Mouse (Mus musculus): ENCODE measurements around the gene Slc7a1.

The Slc7a1 gene

DNA sequence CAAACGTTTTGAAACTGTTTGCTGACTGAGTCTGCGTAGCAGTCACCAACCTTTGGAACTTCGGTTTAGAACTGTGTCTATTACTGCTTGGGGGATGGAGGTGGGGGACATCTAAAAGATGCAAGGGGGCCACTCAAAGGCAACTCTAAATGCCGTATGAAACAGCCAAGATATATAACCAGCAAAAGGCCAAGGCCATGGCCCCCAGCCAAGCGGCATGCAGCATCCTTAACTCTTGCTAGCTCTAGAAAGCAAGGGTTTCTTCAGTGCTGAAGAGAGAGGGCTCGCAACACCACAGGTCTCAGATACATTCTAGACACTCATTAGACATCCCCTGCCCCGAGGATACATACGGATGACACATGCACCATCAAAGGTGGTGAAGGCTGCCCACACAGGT, 6.4 kb downstream of the Slc7a1 start:
- in situ Hi-C loops (cut with MboI, MseI) = loop anchor here (10.0 kb wide), 3 partner anchors 151 to 1241 kb away; partner anchors contain the start of gene Hsph1

DNA sequence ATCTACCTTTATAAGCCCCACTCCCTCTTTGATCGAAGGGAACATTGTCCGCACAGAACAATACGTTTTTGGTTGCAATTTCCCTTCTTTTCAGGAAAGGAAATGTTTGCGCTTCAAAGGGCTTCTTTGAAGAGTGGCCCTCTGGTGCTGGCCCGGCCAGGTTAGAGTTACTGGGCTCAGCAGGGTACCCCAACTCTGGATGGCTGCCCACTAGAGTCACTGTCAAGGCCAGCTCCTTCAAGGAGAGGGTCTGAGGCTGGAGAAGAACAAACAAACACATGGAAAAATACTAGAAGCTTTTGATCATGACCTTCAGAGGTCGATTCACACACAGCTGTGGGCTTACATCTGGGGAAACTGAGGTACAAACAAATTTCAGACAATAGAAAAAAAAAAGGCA, 6.9 kb downstream of the Slc7a1 start:
- in situ Hi-C loops (cut with MboI, MseI) = loop anchor here (10.0 kb wide), 3 partner anchors 152 to 1242 kb away; partner anchors contain the start of gene Hsph1

GRCm38 (mm10) chr5:148389007-148389970, 10.4 kb downstream of the Slc7a1 start:
- in situ Hi-C loops (cut with MboI, MseI) = no loop called here

DNA sequence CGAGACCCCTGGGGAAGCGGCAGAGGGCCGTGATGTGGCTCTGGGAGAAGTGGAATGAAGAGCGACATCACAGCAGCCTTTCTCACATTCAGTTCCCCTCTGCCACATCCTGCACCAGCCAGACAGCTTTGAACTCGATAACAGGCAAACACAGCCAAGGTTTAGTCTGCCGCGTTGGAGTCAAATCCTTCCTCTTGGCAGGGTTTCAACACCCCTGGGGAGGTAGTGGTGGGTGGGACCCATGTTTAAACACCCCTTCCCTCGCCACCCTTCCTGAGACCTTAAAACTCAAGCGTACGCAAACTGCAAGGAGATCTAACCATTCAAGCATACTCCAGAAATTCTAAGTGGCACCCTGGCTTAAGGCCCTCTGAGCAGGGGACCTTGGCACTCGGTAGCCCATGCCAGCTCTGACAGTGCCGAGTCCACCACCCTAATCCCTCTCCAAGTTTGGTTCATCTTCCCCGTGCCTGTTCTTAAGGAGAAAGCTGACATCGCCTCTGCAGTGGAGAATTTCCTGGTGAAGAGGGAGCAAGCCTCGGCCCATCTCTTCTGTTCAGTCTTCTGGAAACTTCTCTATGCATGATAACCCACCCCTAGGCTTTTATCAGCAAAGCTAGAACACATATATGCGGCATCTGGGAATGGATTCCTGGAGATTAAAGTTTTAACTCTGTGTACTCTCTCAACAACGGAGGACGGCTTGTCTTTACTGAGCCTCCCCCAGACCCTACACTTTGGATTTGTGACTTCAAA, 11.3 kb downstream of the Slc7a1 start:
- in situ Hi-C loops (cut with MboI, MseI) = no loop called here

GRCm38 (mm10) chr5:148387820-148388219, 11.9 kb downstream of the Slc7a1 start:
- in situ Hi-C loops (cut with MboI, MseI) = no loop called here

DNA sequence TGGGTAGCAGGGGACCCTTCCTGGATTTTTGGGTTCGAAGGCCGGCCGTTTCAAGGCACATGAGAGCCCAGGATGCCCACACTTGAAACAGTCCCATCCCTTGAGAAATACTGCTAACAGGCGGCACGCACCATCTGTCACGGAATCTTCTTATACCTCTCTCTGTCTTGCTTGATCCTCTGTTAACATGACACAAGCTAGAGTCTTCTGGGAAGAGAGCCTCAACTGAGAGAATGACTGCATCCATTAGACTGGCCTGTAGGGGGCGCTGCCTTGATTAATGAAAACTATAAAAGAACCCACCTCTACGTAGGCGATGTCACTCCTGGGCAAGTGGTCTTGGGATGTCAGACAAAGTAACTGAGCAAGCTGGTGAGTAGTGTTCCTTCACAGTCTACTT, 13.2 kb downstream of the Slc7a1 start:
- in situ Hi-C loops (cut with MboI, MseI) = no loop called here

DNA sequence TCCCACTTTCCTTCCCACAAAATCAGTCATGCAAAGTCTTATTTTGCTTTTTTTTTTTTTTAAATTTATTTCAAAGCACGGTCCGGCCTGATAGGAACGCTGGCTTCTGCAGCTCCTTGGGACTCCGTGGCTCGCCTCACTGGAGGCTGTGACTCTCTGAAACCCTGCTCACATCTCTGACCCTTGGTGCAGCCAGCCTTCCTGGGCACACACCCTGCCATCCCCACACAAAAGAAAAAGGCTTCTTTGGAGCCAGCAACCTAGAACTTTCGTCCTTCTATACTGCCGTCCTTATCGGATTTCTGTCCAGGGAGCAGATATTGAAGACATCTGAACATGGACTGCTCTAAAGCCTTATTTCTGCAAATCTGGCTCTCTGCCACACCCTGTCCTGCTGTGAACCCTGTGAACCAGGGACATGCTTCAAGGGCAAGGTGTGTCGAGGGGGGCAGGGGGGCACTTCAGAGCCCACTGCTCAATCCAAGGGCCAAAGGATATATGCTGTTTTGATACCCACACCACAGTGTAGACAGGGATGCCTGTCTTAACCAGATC, 15.1 kb downstream of the Slc7a1 start:
- in situ Hi-C loops (cut with MboI, MseI) = no loop called here

- in situ Hi-C loops (cut with MboI, MseI) = no loop called here
Observed at GRCm38 (mm10) chr5:148383841-148384500, 15.7 kb downstream of the Slc7a1 start.

- in situ Hi-C loops (cut with MboI, MseI) = no loop called here
Observed at GRCm38 (mm10) chr5:148381083-148381482, 18.6 kb downstream of the Slc7a1 start.

DNA sequence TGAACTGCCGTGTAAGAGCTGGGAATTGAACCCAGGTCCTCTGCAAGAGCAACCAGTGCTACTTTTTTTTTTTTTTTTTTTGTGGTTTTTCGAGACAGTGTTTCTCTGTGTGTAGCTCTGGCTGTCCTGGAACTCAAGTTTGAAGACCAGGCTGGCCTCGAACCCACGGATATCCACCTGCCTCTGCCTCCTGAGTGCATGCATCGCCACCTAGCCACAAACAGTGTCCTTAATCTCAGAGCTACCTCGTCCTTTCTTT, 19.5 kb downstream of the Slc7a1 start:
- in situ Hi-C loops (cut with MboI, MseI) = no loop called here

- in situ Hi-C loops (cut with MboI, MseI) = no loop called here
Observed at GRCm38 (mm10) chr5:148379455-148380245, 20.1 kb downstream of the Slc7a1 start.

GRCm38 (mm10) chr5:148378707-148379106, 21.0 kb downstream of the Slc7a1 start:
- in situ Hi-C loops (cut with MboI, MseI) = no loop called here

GRCm38 (mm10) chr5:148378232-148378508, 21.5 kb downstream of the Slc7a1 start:
- in situ Hi-C loops (cut with MboI, MseI) = no loop called here

- in situ Hi-C loops (cut with MboI, MseI) = no loop called here
Observed at GRCm38 (mm10) chr5:148377439-148378231, 22.1 kb downstream of the Slc7a1 start.

- in situ Hi-C loops (cut with MboI, MseI) = no loop called here
Observed at GRCm38 (mm10) chr5:148376358-148376757, 23.3 kb downstream of the Slc7a1 start.

GRCm38 (mm10) chr5:148375480-148375879, 24.2 kb downstream of the Slc7a1 start:
- in situ Hi-C loops (cut with MboI, MseI) = no loop called here

GRCm38 (mm10) chr5:148373092-148373685, 26.5 kb downstream of the Slc7a1 start:
- in situ Hi-C loops (cut with MboI, MseI) = no loop called here

GRCm38 (mm10) chr5:148372005-148372917, 27.4 kb downstream of the Slc7a1 start:
- in situ Hi-C loops (cut with MboI, MseI) = no loop called here

DNA sequence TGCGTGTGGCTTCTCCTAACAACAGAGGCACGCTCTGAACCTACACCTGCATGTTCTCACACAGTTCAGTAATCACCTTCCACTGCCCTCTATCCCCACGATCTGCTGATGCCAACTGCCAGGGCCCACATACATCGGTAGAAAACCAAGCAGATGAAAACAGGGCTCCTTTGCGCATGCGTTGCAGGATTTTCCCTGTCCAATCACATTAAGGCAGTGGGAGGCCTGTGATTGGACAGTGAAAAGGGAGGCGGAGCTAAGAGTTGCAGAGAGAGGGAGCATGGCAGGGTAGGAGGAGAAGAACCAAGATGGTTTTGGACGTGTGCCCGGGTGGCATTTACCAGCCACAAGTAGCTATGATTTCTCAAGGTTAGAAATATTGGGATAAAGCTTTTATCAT, 28.3 kb downstream of the Slc7a1 start:
- in situ Hi-C loops (cut with MboI, MseI) = no loop called here
